Mouse (Mus musculus) adrenal gland, adult 2 months (tissue): ENCODE data around the gene Actr1a. TPM values are rescaled to one million over a fixed set of nuclear protein-coding genes. Genes with fewer than 3 reads are reported as not detected.

Source experiments
- DNase-seq: peaks from one replicate; pipeline ENCODE4 v3.0.0; 2021
- polyA plus RNA-seq: library from polyadenylated mRNA; depleted of rRNA; stranded (reverse); fragments of >200 nt; gene quantifications from 2 replicates; pipeline ENCODE4 v1.2.3, GENCODE M21; 2012
- total RNA-seq, 2 experiments: library from RNA; stranded (reverse); gene quantifications; 2 replicates each; pipeline ENCODE4 v1.2.3; 2021

Actr1a gene
- total and polyA plus RNA-seq, 3 experiments, result 87.2 to 115 (median 108) TPM

GRCm38 (mm10) chr19:46350168-46350932 lies 45.2 kb downstream of the Actr1a start, which contains the start of gene 2310034G01Rik:
Gene 2310034G01Rik, minus strand, starts transcription at chr19:46350302.
- no peak for DNase-seq

DNA sequence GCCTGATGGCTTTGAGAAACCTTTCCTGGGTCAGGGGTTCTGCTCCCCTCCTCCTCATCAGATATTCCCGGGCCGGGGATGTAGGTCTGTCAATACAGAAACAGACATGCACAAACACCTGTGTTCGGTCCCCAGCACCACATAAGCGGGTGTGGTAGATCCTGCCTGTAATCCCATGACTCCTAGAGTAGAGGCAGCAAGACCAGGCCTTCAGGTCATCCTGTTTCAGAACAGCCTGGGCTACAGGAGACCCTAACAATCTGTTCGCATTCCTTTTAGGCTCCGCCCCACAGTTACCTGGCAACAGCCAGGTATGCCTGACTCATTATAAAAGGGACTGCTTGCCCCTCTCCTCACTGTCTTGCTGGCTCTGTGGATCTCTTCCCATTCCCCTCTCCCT lies 46.0 kb downstream of the Actr1a start:
- DNase-seq, result no peak

DNA sequence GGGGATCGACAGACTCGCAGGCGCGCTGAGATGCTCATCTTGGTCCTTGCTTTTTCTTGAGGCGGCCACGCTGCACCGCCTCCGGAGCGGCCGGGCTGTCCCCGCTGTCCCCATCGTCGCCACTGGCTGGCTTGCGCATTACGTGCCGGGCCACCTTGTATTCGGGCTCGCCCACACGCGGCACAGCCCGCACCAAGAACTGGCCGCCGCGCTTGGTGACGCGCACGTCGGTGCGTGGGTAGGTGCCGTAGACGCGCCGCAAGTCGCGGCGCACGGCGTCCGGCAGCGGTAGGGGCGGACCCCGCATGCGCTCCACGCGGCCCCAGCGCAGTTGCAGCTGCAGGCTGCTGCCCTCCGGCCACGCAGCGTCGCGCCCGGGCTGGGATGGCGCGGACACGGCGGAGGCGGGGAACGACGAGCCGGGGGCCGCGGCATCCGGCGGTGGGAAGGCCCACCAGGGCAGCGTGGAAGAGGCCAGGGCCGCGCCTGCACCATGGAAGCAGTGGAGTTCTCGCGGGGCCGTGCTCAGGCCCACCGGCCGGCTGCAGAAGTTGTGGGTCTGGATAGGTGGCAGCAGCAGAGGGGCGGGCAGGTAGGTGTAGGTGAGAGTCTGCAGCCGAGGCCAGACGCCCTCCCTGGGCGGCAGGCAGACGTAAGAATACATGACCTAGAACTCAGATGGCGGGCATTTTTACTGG lies 46.6 kb downstream of the Actr1a start:
- peak; percentile 91 for DNase-seq

- DNase-seq, result no peak
These were observed 47.4 kb downstream of the Actr1a start for GRCm38 (mm10) chr19:46347936-46348668.

GRCm38 (mm10) chr19:46347146-46347545 lies 48.4 kb downstream of the Actr1a start:
- DNase-seq, result no peak

- no peak for DNase-seq
These were observed 50.7 kb downstream of the Actr1a start for GRCm38 (mm10) chr19:46344710-46345419.

DNA sequence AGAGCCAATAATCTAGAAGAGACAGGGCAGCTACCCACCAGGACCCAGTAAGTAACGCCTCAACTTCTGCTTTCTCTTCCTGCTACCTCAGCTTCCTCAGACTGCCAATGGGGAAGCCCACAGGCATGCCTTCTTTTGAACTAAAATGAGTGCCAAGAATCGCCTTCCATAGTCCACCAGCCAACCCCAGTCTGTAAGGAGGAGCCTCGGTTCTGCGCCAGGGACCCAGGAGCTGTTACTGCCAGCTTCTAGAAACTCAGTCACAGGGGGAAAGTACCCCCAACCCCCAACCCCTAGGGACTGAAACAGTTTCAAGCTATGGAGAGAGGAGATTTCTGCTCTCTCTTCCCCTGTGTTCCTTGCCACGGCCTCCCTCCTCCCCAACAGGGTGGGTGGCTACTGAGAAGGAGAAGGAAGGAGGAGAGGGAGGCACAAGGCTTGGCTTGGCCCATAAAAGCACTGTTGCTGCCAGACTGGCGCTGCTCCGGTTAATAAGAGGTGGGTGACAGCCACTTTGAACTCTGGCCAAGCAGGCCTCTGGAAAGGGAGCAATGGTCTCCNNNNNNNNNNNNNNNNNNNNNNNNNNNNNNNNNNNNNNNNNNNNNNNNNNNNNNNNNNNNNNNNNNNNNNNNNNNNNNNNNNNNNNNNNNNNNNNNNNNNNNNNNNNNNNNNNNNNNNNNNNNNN lies 56.1 kb downstream of the Actr1a start:
- peak; percentile 46 for DNase-seq

DNA sequence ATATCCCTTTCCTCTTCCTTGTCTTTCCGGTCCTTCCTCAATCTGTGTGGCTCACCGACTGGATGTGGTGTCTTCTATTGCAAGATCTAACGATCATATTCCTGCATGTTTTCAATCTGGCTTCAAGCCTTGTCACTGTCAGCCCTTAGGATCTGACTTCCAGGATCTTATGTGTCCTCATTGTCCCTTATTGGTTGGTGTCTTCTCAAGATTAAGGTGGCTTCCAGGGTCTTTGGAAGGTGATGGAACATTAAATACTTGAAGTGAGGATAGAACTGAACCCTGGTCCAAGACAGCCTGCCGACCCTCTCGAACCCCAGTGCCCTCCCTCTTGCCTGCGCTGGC lies 56.6 kb downstream of the Actr1a start:
- no peak for DNase-seq

- peak; percentile 97 for DNase-seq
These were observed 57.1 kb downstream of the Actr1a start, which contains the start of gene Cuedc2 for GRCm38 (mm10) chr19:46338331-46338936. Gene Cuedc2, minus strand, starts transcription at chr19:46338702.

GRCm38 (mm10) chr19:46337719-46338330 lies 57.7 kb downstream of the Actr1a start:
- DNase-seq, result no peak

- no peak for DNase-seq
These were observed 61.6 kb downstream of the Actr1a start for GRCm38 (mm10) chr19:46333906-46334305.

DNA sequence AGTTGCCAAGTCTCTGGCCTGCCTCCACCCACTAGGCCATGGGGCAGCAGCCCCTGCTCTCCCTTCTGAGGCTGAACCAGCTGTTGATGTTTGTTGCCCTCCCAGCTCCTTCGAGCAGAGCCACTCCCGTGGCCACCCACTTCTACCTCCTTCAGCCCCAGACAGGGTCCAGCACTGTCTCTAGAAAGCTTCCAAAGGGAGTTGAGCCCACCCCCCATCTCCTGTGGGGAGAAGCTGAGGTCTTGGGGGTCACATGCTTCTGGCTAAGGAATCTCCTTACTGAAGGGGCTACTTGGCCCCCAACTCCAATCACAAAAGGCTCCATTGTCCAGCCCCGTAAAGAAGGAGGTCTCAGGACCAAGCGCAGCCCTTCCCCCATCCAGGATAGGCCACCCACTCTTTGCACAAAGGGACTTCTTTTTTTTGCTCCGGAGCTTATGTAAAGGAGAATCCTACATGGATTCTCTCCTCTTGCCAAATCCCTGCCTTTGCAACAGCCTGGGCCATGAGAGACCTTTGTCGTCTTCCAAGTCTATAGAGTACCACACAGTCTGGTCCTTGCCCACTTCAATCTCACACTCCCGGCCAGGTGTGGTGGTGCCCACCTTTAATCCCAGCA lies 62.7 kb downstream of the Actr1a start:
- no peak for DNase-seq

DNA sequence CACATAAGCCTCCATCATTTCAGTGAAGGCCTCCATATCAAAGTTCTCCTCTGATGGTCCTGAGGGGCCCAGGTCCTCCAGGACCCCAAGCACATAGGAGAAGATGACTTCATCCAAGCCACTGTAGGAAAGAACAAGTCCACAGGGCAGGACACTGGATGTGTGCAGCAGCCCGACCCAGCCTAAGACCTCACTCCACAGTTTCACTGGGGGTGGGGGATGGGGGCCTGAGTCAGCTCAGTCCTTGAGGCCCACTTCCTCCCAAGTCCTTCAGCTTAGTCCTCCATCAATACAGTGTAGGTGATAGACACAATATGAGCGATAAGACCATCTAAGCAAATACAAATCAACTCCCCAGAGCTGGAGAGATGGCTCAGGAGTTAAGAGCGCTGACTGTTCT lies 63.6 kb downstream of the Actr1a start:
- DNase-seq, result no peak

GRCm38 (mm10) chr19:46331326-46331725 lies 64.2 kb downstream of the Actr1a start:
- no peak for DNase-seq

- no peak for DNase-seq
These were observed 64.9 kb downstream of the Actr1a start for GRCm38 (mm10) chr19:46330696-46331095.

GRCm38 (mm10) chr19:46329951-46330350 lies 65.6 kb downstream of the Actr1a start:
- DNase-seq, result peak; percentile 91

- no peak for DNase-seq
These were observed 66.4 kb downstream of the Actr1a start for GRCm38 (mm10) chr19:46329031-46329641.

DNA sequence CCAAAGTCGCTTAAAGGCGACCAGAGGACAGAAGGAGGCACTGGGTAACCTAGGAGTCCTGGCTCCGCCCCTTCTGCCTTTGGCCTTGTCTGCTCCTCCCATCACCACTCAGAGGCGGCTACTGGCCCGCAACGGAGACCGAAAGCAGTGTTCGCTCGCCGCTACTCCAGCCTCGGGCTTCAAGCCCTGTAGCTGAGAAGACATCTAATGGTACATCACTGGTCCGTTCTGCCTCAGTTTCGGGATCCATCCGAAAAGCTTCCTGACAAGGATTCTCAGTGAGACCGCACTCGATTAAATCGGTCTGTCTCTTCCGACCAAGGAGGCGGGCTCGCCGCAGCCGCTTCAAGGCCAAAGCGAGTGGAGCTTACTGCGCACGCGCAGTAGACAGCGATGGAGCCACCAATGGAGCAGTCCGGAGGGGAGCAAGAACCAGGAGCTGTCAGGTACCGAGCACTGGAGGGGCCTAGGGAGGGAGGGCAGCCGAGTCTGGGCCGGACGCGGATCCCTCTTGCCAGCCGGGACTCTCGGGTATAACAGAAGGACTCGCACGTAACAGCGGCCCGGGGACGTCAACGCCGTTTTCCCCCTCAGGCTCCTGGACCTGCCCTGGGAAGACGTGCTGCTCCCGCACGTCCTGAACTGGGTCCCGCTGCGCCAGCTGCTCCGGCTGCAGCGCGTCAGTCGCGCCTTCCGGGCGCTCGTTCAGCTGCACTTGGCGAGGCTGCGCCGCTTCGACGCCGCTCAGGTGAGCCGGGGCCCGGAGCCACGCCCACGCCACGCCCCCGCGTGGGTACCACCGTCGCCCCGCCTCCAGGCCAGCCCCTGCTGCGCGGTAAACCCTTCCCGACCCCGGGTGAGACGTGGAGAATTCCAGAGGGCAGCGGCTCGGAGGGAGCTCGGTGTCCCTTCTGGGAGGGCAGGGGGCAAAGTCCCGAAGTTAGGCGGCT lies 67.2 kb downstream of the Actr1a start, which contains the start of gene Fbxl15:
TSS of gene Fbxl15 (plus strand) at position 104 of the 950 bp plus-strand sequence.
- peak; percentile 95 for DNase-seq
